Mouse (Mus musculus) liver, embryonic 14.5 days (tissue): Measurements from ENCODE around the gene Slc13a5.

Experiments
- CTCF ChIP-seq: IDR thresholded peaks from 2 replicates; pipeline ENCODE4 v1.5.1; 2016; ENCODE audit warnings: antibody characterized with exemption, low read depth, control low read depth
- EP300 ChIP-seq: IDR thresholded peaks from 2 replicates; pipeline ENCODE4 v1.6.1; 2016; ENCODE audit warnings: antibody characterized with exemption, low read depth

DNA sequence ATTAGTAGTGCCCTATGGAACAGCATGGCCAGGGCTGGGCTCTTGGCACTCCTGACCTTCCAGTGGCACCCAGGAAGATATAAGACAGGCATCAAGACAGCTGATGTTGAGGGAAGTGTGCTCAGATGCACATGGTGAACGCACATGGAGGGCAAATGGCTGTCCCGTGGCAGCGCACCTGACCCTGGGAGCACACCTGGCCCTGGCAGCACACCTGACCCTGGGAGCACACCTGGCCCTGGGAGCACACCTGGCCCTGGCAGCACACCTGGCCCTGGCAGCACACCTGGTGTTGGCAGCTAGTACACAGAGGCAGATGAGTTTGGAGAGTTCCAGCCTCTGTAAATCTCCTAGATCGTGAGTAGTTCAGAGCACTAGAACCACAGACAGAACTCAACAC lies 38.5 kb downstream of the Slc13a5 start:
- TF ChIP-seq CTCF = no peak
- no peak for TF ChIP-seq EP300
